Mouse (Mus musculus) stomach, embryonic 15.5 days (tissue): ENCODE measurements around the gene Gns. TPM values are rescaled to one million over a fixed set of nuclear protein-coding genes. Genes with fewer than 3 reads are reported as not detected.

Experiments
- ATAC-seq: fragments of 200-750 bp; cut with Nextera tagmentation; 2 replicates; pipeline ENCODE4 v1.8.0; 2017; ENCODE audit warnings: low read depth, moderate number of reproducible peaks, moderate TSS enrichment; ENCODE audit not compliant: insufficient read depth, low FRiP score
- H3K27ac ChIP-seq: fragments of 300-500 bp; sonication (generic); 2 replicates; pipeline ENCODE4 v1.5.1; 2015; ENCODE audit warnings: mild to moderate bottlenecking, inconsistent platforms
- H3K27me3 ChIP-seq: fragments of 300-500 bp; sonication (generic); replicated peaks from 2 replicates; pipeline ENCODE4 v1.6.1; 2015; ENCODE audit warnings: inconsistent platforms
- H3K36me3 ChIP-seq: fragments of 300-500 bp; sonication (generic); 2 replicates; pipeline ENCODE4 v1.6.1; 2015; ENCODE audit warnings: inconsistent platforms
- H3K4me1 ChIP-seq: fragments of 300-500 bp; sonication (generic); 2 replicates; pipeline ENCODE4 v1.6.1; 2015; ENCODE audit warnings: inconsistent platforms
- H3K4me2 ChIP-seq: fragments of 300-500 bp; sonication (generic); 2 replicates; pipeline ENCODE4 v1.6.1; 2015; ENCODE audit warnings: mild to moderate bottlenecking, inconsistent platforms
- H3K4me3 ChIP-seq: fragments of 300-500 bp; sonication (generic); replicated peaks from 2 replicates; pipeline ENCODE4 v1.5.1; 2015; ENCODE audit warnings: inconsistent platforms
- H3K9ac ChIP-seq: fragments of 300-500 bp; sonication (generic); 2 replicates; pipeline ENCODE4 v1.6.1; 2015; ENCODE audit warnings: inconsistent platforms
- H3K9me3 ChIP-seq: fragments of 300-500 bp; sonication (generic); 2 replicates; pipeline ENCODE4 v1.6.1; 2016; ENCODE audit warnings: inconsistent platforms
- WGBS: fragments of 180-500 bp; shearing (Covaris S2); methylation state at CpG from one replicate; pipeline ENCODE4 v1.1.7; 2015; 5-methylcytosine and 5-hydroxymethylcytosine counted together
- polyA plus RNA-seq: library from polyadenylated mRNA; unstranded; fragments of >200 nt; fragmentation: Nextera tagmentation; extraction: Ambion mirVana; gene quantifications from 2 replicates; pipeline ENCODE4 v1.2.1, GENCODE M21; 2015

Gns gene
- polyA plus RNA-seq, 1 experiment from 2014 or later = 39.6 TPM

DNA sequence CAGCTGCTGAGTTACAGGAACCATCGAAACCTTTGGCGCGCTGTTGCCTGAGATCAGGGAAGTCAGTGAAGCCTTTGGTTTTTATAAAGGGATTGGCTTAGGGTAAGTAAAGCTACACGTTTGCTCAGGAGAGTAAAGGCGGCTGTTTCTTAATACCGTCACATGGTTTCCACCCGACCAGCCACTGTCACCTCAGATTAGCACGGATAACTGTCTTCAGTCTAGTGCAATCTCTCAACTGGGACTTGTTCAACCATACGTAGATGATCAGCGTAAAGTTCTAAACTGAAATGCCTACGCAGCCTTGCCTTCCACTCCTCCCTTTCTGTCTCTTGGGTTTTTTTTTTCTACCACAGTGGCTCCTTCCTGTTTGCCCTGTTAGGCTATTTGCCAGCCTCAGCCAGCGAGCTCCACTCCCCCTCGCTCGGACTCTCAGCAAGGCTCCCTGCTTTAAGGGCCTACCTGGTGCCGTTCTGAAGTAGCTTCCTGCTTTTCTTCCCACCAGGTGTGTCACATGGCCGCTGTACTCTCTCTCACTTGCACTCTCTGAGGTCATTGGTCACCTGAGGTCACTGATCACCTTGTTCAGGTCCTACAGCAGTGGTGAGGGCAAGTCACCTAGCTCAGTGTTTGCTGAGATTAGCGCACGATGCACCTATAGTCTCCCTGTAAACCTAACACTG is 4.0 kb downstream of the Gns start:
- no peak overlapping the region for H3K4me3 ChIP-seq
- 83% methylated on average over 18 of the region's 18 CpGs for WGBS

GRCm38 (mm10) chr10:121370777-121371176 is 5.9 kb downstream of the Gns start:
- H3K4me1 ChIP-seq = peaks cover 16% of the 10 kb centered on the region; the same call in 1 of the 2 replicates
- no peaks in the 10 kb centered on the region for H3K9me3 ChIP-seq
- 86% methylated on average over 6 of the region's 6 CpGs for WGBS
- no peak overlapping the region for H3K9ac ChIP-seq
- no peak overlapping the region for H3K27ac ChIP-seq
- 0 out of 2 replicates have a peak, but pooled peaks cover 4% of the 10 kb centered on the region for H3K36me3 ChIP-seq
- ATAC-seq = no peak
- no peaks in the 10 kb centered on the region for H3K27me3 ChIP-seq
- no peak overlapping the region for H3K4me2 ChIP-seq
- H3K4me3 ChIP-seq = no peak overlapping the region

More for the DNA sequence above, 4.0 kb downstream of the Gns start:
- H3K27me3 ChIP-seq = no peaks in the 10 kb centered on the region
- ATAC-seq = no peak
- 0 out of 2 replicates have a peak, but pooled peaks cover 4% of the 10 kb centered on the region for H3K36me3 ChIP-seq
- H3K27ac ChIP-seq = no peak overlapping the region
- no peaks in the 10 kb centered on the region for H3K9me3 ChIP-seq
- H3K4me1 ChIP-seq = peaks cover 24% of the 10 kb centered on the region
- H3K9ac ChIP-seq = no peak overlapping the region
- H3K4me2 ChIP-seq = no peak overlapping the region

GRCm38 (mm10) chr10:121374013-121374412 is 9.1 kb downstream of the Gns start:
- peaks cover 15% of the 10 kb centered on the region for H3K36me3 ChIP-seq
- no peak for ATAC-seq
- H3K9ac ChIP-seq = no peak overlapping the region
- H3K9me3 ChIP-seq = no peaks in the 10 kb centered on the region
- no peak overlapping the region for H3K27ac ChIP-seq
- H3K4me2 ChIP-seq = no peak overlapping the region
- no peaks in the 10 kb centered on the region for H3K27me3 ChIP-seq
- H3K4me3 ChIP-seq = no peak overlapping the region
- WGBS = 76% methylated on average over 12 of the region's 12 CpGs
- H3K4me1 ChIP-seq = 0 out of 2 replicates have a peak, but pooled peaks cover 3% of the 10 kb centered on the region

DNA sequence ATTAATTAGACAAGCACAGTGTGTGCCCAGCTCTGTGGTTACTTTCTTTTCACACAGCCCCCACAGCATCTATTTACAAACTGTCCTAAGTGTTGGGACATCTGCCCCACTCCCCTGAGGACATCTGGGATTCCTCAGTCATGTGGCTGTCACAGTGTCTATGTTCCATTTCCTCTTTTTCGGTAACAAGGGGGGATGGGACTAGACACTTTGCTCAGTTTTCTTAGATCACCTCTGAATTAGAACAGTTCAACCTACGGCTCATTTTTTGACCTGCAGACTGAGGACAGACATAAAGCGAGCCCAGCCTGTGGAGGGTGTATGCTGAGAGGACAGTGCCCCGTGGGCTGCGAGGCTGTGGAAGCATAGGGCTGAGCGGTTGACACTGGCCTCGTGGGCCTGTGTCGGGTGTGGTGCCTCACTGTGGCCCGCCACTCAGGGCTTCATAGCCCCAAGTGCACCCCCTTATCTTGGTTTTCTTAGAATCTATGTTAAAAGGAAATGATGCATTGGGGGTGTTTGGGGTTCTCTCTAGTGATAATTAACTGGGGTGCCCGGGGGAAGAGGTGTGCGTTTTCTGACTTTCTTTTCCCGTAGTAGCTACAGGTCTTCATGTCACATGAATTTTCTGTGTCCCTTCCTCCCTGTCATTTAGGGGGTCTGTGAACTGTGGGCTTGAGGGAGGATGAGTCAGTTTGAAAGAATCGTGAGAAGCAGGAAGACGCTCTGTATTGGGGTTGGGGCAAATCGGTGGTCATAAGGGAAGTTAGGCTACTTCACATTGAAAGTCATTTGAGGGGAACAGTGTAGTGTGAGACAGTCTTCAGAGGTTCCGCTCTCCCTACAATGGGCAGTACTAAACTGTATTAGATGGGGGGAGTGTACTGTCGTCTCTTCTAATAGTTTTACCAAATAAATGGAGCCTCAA is 10.1 kb downstream of the Gns start:
- H3K36me3 ChIP-seq = peaks cover 23% of the 10 kb centered on the region
- no peak overlapping the region for H3K9ac ChIP-seq
- peak; percentile 33; the same call in 1 of the 2 replicates for ATAC-seq
- 0 out of 2 replicates have a peak, but pooled peaks cover 3% of the 10 kb centered on the region for H3K4me1 ChIP-seq
- no peak overlapping the region for H3K27ac ChIP-seq
- no peak overlapping the region for H3K4me2 ChIP-seq
- no peaks in the 10 kb centered on the region for H3K9me3 ChIP-seq
- no peaks in the 10 kb centered on the region for H3K27me3 ChIP-seq
- WGBS = 78% methylated on average over 17 of the region's 17 CpGs
- H3K4me3 ChIP-seq = no peak overlapping the region

- no peak overlapping the region for H3K4me2 ChIP-seq
- no peak overlapping the region for H3K9ac ChIP-seq
- ATAC-seq = no peak
- H3K27me3 ChIP-seq = no peaks in the 10 kb centered on the region
- H3K9me3 ChIP-seq = no peaks in the 10 kb centered on the region
- 0 out of 2 replicates have a peak, but pooled peaks cover 3% of the 10 kb centered on the region for H3K4me1 ChIP-seq
- no peak overlapping the region for H3K4me3 ChIP-seq
- WGBS = 71% methylated on average over 24 of the region's 24 CpGs
- no peak overlapping the region for H3K27ac ChIP-seq
- peaks cover 30% of the 10 kb centered on the region for H3K36me3 ChIP-seq
Observed at GRCm38 (mm10) chr10:121375649-121376493, 11.0 kb downstream of the Gns start.

- WGBS = 78% methylated on average over 24 of the region's 24 CpGs
- no peak overlapping the region; the same call in 1 of the 2 replicates for H3K27ac ChIP-seq
- no peak for ATAC-seq
- no peak overlapping the region for H3K9ac ChIP-seq
- no peak overlapping the region for H3K4me2 ChIP-seq
- 0 out of 2 replicates have a peak, but pooled peaks cover 3% of the 10 kb centered on the region for H3K4me1 ChIP-seq
- H3K27me3 ChIP-seq = no peaks in the 10 kb centered on the region
- H3K4me3 ChIP-seq = no peak overlapping the region
- H3K36me3 ChIP-seq = peaks cover 38% of the 10 kb centered on the region
- H3K9me3 ChIP-seq = no peaks in the 10 kb centered on the region
Observed at GRCm38 (mm10) chr10:121376530-121377271, 11.8 kb downstream of the Gns start.

GRCm38 (mm10) chr10:121379387-121379786 is 14.5 kb downstream of the Gns start:
- 98% methylated on average over 3 of the region's 3 CpGs for WGBS
- no peak overlapping the region for H3K27ac ChIP-seq
- no peak overlapping the region for H3K4me3 ChIP-seq
- H3K9me3 ChIP-seq = no peaks in the 10 kb centered on the region
- no peak overlapping the region for H3K4me2 ChIP-seq
- H3K36me3 ChIP-seq = peaks cover 53% of the 10 kb centered on the region
- no peaks in the 10 kb centered on the region for H3K4me1 ChIP-seq
- H3K9ac ChIP-seq = no peak overlapping the region
- ATAC-seq = no peak
- no peaks in the 10 kb centered on the region for H3K27me3 ChIP-seq

DNA sequence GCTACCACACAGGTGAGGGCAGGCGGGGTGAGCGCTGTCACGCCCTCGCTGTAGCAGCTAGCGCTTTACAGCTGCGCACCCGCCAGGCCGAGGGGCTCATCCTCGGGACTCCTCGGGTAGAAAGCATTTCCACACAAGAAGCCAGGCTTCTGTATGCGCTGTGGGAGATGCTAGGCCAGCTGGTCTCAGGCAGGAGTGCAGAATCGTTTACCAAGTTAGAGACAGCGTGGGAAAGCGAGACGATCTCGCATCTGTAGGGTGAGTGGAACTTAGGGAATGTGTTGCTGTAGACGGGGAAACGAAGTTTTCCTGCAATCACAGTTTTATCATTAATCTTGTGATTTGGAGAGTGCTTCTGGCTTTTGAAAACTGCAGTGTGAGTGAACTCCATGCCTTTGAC is 16.4 kb downstream of the Gns start:
- Histone ChIP-seq H3K4me2 (no peak overlapping the region), H3K27ac (no peak overlapping the region), H3K9me3 (no peaks in the 10 kb centered on the region), H3K4me3 (no peak overlapping the region), H3K4me1 (no peaks in the 10 kb centered on the region), H3K27me3 (no peaks in the 10 kb centered on the region), H3K9ac (no peak overlapping the region), H3K36me3 (peaks cover 53% of the 10 kb centered on the region)
- no peak for ATAC-seq
- 74% methylated on average over 18 of the region's 18 CpGs for WGBS

GRCm38 (mm10) chr10:121384710-121385109 is 19.8 kb downstream of the Gns start:
- Histone ChIP-seq H3K4me3 (no peak overlapping the region), H3K27me3 (no peaks in the 10 kb centered on the region), H3K4me2 (no peak overlapping the region), H3K36me3 (peaks cover 37% of the 10 kb centered on the region), H3K4me1 (no peaks in the 10 kb centered on the region), H3K27ac (no peak overlapping the region), H3K9me3 (no peaks in the 10 kb centered on the region), H3K9ac (no peak overlapping the region)
- WGBS = 82% methylated on average over 13 of the region's 13 CpGs
- ATAC-seq = 0 out of 2 replicates have a peak, but pooled peaks have one; percentile 19

DNA sequence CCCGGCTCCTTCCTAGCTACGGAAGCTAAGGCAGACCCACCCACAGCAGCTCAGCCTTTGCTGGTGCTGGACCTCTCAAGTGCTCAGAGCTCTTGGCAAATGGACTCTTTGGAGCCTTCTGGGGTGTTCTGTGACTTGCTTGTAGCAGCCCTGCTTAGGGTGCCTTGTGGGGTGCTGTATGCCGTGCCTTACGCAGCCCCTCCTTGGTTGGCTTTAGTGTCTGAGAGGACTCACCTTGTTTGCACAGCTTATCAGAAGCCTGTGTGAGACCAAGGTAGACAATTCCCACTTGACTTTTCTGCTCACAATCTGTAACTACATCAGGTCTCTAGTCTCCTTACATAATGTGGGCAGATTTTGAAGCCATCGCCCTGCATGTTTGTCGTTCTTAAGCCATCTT is 20.8 kb downstream of the Gns start:
- Histone ChIP-seq H3K9me3 (no peaks in the 10 kb centered on the region), H3K4me2 (no peak overlapping the region), H3K36me3 (peaks cover 33% of the 10 kb centered on the region), H3K9ac (no peak overlapping the region), H3K4me1 (no peaks in the 10 kb centered on the region), H3K4me3 (no peak overlapping the region), H3K27me3 (no peaks in the 10 kb centered on the region), H3K27ac (no peak overlapping the region)
- no peak for ATAC-seq
- WGBS = 80% methylated on average over 6 of the region's 6 CpGs

- Histone ChIP-seq H3K4me1 (no peaks in the 10 kb centered on the region), H3K4me3 (no peak overlapping the region), H3K4me2 (no peak overlapping the region), H3K27me3 (no peaks in the 10 kb centered on the region), H3K36me3 (peaks cover 32% of the 10 kb centered on the region), H3K9me3 (no peaks in the 10 kb centered on the region), H3K27ac (no peak overlapping the region), H3K9ac (no peak overlapping the region)
- WGBS = 50% methylated on average over 9 of the region's 9 CpGs
- no peak for ATAC-seq
Observed at GRCm38 (mm10) chr10:121386347-121386746, 21.5 kb downstream of the Gns start.
